Mouse (Mus musculus) embryo, embryonic 9.5 days (tissue): ENCODE measurements at regions not wholly inside any gene's neighbourhood (a gene's known extent, or its start where the extent isn't known, plus 50 kb on each side); places are given as distances from the start of the nearest gene placed in this dataset.

ENCODE experiments used
- DNase-seq: peaks from one replicate; pipeline ENCODE4 v3.0.0-alpha.2; 2017; ENCODE audit errors: extremely low spot score

GRCm38 (mm10) chr8:89335416-89335815, 291.5 kb upstream of the Sall1 start:
- DNase-seq = no peak

GRCm38 (mm10) chr8:89325751-89326351, 281.9 kb upstream of the Sall1 start:
- DNase-seq = no peak

GRCm38 (mm10) chr8:89325248-89325645, 281.3 kb upstream of the Sall1 start:
- DNase-seq = no peak

GRCm38 (mm10) chr8:89324462-89325247, 280.7 kb upstream of the Sall1 start:
- no peak for DNase-seq

GRCm38 (mm10) chr8:89317514-89318289, 273.7 kb upstream of the Sall1 start:
- no peak for DNase-seq

GRCm38 (mm10) chr8:89316566-89317175, 272.7 kb upstream of the Sall1 start:
- no peak for DNase-seq

- DNase-seq = no peak
These were observed 270.9 kb upstream of the Sall1 start for GRCm38 (mm10) chr8:89314907-89315306.

DNA sequence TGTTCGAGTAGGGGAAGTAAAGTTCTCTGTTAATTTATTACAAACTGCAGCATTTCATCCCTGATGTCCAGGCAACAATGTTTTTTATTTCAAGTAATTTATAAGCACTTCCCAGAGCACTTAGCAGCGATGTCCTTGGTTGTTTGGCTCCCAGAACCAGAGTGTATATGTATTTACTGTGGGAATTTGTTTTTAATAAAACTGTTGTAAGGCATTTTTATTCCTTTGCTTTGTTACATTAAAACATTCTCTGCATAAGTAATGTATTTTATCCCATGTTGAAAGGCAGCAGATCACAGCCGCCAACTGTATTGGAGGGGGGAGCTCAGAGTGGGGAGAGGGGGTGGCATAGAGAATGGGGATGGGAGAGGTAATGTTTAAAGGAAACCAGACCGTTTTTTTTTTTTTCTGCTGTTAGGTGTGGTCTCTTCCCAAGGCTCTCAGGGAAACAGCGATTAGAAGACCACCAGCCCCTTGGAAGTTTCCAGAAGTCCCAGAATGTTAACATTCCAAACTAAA, 266.8 kb upstream of the Sall1 start:
- DNase-seq = no peak

GRCm38 (mm10) chr8:89309591-89309990, 265.6 kb upstream of the Sall1 start:
- peak; percentile 47 for DNase-seq

GRCm38 (mm10) chr8:89308950-89309349, 265.0 kb upstream of the Sall1 start:
- DNase-seq = no peak

- no peak for DNase-seq
These were observed 264.6 kb upstream of the Sall1 start for GRCm38 (mm10) chr8:89308532-89308931.

GRCm38 (mm10) chr8:89307601-89308000, 263.6 kb upstream of the Sall1 start:
- no peak for DNase-seq

- DNase-seq = no peak
These were observed 263.1 kb upstream of the Sall1 start for GRCm38 (mm10) chr8:89307085-89307484.

- no peak for DNase-seq
These were observed 260.2 kb upstream of the Sall1 start for GRCm38 (mm10) chr8:89304116-89304515.

GRCm38 (mm10) chr8:89303326-89303725, 259.4 kb upstream of the Sall1 start:
- DNase-seq = no peak

- DNase-seq = no peak
These were observed 255.7 kb upstream of the Sall1 start for GRCm38 (mm10) chr8:89299637-89300036.

GRCm38 (mm10) chr8:89295686-89296085, 251.7 kb upstream of the Sall1 start:
- DNase-seq = no peak

- DNase-seq = peak; percentile 52
These were observed 245.1 kb upstream of the Sall1 start for GRCm38 (mm10) chr8:89289017-89289416.

DNA sequence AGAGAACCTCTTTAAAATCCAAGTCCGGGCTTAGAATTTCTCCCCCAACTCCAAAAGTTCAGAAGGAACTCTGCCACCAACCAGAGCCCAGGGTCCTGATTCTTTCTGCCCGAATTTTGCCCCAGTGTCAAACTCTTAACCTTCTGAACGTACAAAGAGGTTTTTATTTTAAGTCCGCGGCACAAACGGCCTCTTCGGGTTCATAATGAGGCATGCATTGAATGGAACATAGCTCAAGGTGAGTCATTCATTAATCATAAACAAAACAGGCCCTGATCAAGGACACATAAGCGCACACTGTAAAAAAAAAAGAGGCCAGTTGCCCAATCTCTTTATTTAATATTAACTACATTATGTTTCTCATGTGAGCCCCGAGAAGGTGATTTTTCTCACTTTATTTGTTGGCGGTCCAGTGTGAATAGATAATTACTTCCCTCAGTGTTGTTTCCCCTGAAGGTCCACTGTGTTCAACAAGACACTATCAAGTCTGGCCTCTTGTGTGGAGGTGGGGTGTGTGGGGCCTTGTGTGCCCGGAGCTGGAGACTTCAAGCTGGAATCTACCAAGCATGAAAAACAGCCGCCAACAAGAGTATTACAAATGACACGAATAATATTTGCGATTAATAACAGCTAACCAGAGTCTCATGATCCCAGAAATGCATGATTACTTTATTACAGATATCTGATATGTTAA, 241.1 kb upstream of the Sall1 start:
- DNase-seq = no peak

- DNase-seq = no peak
These were observed 239.4 kb upstream of the Sall1 start for GRCm38 (mm10) chr8:89283105-89284096.
